Mouse (Mus musculus) hindbrain, embryonic 12.5 days (tissue): Measurements from ENCODE around the gene Dnlz. TPM values are rescaled to one million over a fixed set of nuclear protein-coding genes. Genes with fewer than 3 reads are reported as not detected.

Source experiments
- ATAC-seq: fragments of 200-750 bp; cut with Nextera tagmentation; 2 replicates; pipeline ENCODE4 v1.8.0; 2017; ENCODE audit warnings: moderate TSS enrichment; ENCODE audit not compliant: low FRiP score
- H3K27ac ChIP-seq: fragments of 300-500 bp; sonication (generic); 2 replicates; pipeline ENCODE4 v1.5.1; 2016; ENCODE audit warnings: mild to moderate bottlenecking
- H3K27me3 ChIP-seq: fragments of 300-500 bp; sonication (generic); 2 replicates; pipeline ENCODE4 v1.6.1; 2016; ENCODE audit warnings: mild to moderate bottlenecking
- H3K36me3 ChIP-seq: fragments of 300-500 bp; sonication (generic); 2 replicates; pipeline ENCODE4 v1.6.1; 2016; ENCODE audit warnings: mild to moderate bottlenecking
- H3K4me1 ChIP-seq: fragments of 300-500 bp; sonication (generic); 2 replicates; pipeline ENCODE4 v1.6.1; 2016
- H3K4me2 ChIP-seq: fragments of 300-500 bp; sonication (generic); replicated peaks from 2 replicates; pipeline ENCODE4 v1.6.1; 2016; ENCODE audit warnings: mild to moderate bottlenecking
- H3K4me3 ChIP-seq: fragments of 300-500 bp; sonication (generic); 2 replicates; pipeline ENCODE4 v1.5.1; 2016; ENCODE audit warnings: mild to moderate bottlenecking
- H3K9ac ChIP-seq: fragments of 300-500 bp; sonication (generic); 2 replicates; pipeline ENCODE4 v1.6.1; 2016; ENCODE audit warnings: mild to moderate bottlenecking, moderate library complexity
- H3K9me3 ChIP-seq: fragments of 300-500 bp; sonication (generic); replicated peaks from 2 replicates; pipeline ENCODE4 v1.6.1; 2016; ENCODE audit warnings: mild to moderate bottlenecking
- WGBS: fragments of 180-500 bp; shearing (Covaris S2); methylation state at CpG from one replicate; pipeline ENCODE4 v1.1.7; 2016; 5-methylcytosine and 5-hydroxymethylcytosine counted together
- polyA plus RNA-seq: library from polyadenylated mRNA; unstranded; fragments of >200 nt; fragmentation: Nextera tagmentation; extraction: Ambion mirVana; gene quantifications from 2 replicates; pipeline ENCODE4 v1.2.1, GENCODE M21; 2016

Dnlz gene
- polyA plus RNA-seq, 1 experiment from 2014 or later: 34.7 TPM

GRCm38 (mm10) chr2:26372396-26372795, 20.5 kb upstream of the Dnlz start:
- H3K4me2 ChIP-seq: no peak overlapping the region
- no peak overlapping the region for H3K27ac ChIP-seq
- H3K36me3 ChIP-seq: peaks cover 96% of the 10 kb centered on the region
- H3K9me3 ChIP-seq: no peaks in the 10 kb centered on the region
- no peak overlapping the region for H3K4me3 ChIP-seq
- no peaks in the 10 kb centered on the region for H3K4me1 ChIP-seq
- 94% methylated on average over 8 of the region's 8 CpGs for WGBS
- no peak overlapping the region for H3K9ac ChIP-seq
- no peak for ATAC-seq
- no peaks in the 10 kb centered on the region for H3K27me3 ChIP-seq

GRCm38 (mm10) chr2:26368572-26368971, 16.7 kb upstream of the Dnlz start:
- no peaks in the 10 kb centered on the region for H3K9me3 ChIP-seq
- H3K36me3 ChIP-seq: peaks cover 94% of the 10 kb centered on the region
- H3K27me3 ChIP-seq: no peaks in the 10 kb centered on the region
- no peaks in the 10 kb centered on the region for H3K4me1 ChIP-seq
- ATAC-seq: no peak
- H3K9ac ChIP-seq: no peak overlapping the region
- no peak overlapping the region for H3K27ac ChIP-seq
- no peak overlapping the region for H3K4me3 ChIP-seq
- WGBS: 84% methylated on average over 1 of the region's 1 CpGs
- H3K4me2 ChIP-seq: no peak overlapping the region

GRCm38 (mm10) chr2:26367911-26368310, 16.0 kb upstream of the Dnlz start:
- 89% methylated on average over 6 of the region's 6 CpGs for WGBS
- H3K27me3 ChIP-seq: no peaks in the 10 kb centered on the region
- H3K9ac ChIP-seq: no peak overlapping the region
- H3K36me3 ChIP-seq: peaks cover 94% of the 10 kb centered on the region
- no peak overlapping the region for H3K4me3 ChIP-seq
- no peaks in the 10 kb centered on the region for H3K9me3 ChIP-seq
- no peaks in the 10 kb centered on the region for H3K4me1 ChIP-seq
- no peak overlapping the region for H3K27ac ChIP-seq
- H3K4me2 ChIP-seq: no peak overlapping the region
- ATAC-seq: no peak

- no peak overlapping the region for H3K4me2 ChIP-seq
Measured at GRCm38 (mm10) chr2:26364738-26365465, 13.0 kb upstream of the Dnlz start.

GRCm38 (mm10) chr2:26363481-26363880, 11.6 kb upstream of the Dnlz start:
- H3K27me3 ChIP-seq: no peaks in the 10 kb centered on the region
- H3K4me1 ChIP-seq: no peaks in the 10 kb centered on the region
- peaks cover 61% of the 10 kb centered on the region for H3K36me3 ChIP-seq
- H3K9me3 ChIP-seq: no peaks in the 10 kb centered on the region
- ATAC-seq: no peak
- WGBS: 87% methylated on average over 5 of the region's 5 CpGs
- H3K4me2 ChIP-seq: no peak overlapping the region
- no peak overlapping the region for H3K27ac ChIP-seq
- no peak overlapping the region for H3K4me3 ChIP-seq
- H3K9ac ChIP-seq: no peak overlapping the region

More at GRCm38 (mm10) chr2:26364738-26365465, 13.0 kb upstream of the Dnlz start:
- Histone ChIP-seq H3K36me3 (peaks cover 75% of the 10 kb centered on the region), H3K4me1 (no peaks in the 10 kb centered on the region), H3K27me3 (no peaks in the 10 kb centered on the region), H3K9me3 (no peaks in the 10 kb centered on the region), H3K4me3 (no peak overlapping the region), H3K27ac (no peak overlapping the region), H3K9ac (no peak overlapping the region)
- ATAC-seq: no peak
- 86% methylated on average over 10 of the region's 10 CpGs for WGBS

GRCm38 (mm10) chr2:26362991-26363390, 11.1 kb upstream of the Dnlz start:
- ATAC-seq: no peak
- H3K36me3 ChIP-seq: peaks cover 56% of the 10 kb centered on the region
- no peak overlapping the region for H3K4me2 ChIP-seq
- no peak overlapping the region for H3K9ac ChIP-seq
- H3K27me3 ChIP-seq: no peaks in the 10 kb centered on the region
- H3K9me3 ChIP-seq: no peaks in the 10 kb centered on the region
- no peak overlapping the region for H3K4me3 ChIP-seq
- no peaks in the 10 kb centered on the region for H3K4me1 ChIP-seq
- H3K27ac ChIP-seq: no peak overlapping the region
- 86% methylated on average over 5 of the region's 5 CpGs for WGBS

GRCm38 (mm10) chr2:26360772-26361171, 8.9 kb upstream of the Dnlz start, which contains the start of gene Card9:
Card9 (minus strand) TSS chr2:26360918.
- 47% methylated on average over 3 of the region's 3 CpGs for WGBS
- H3K27ac ChIP-seq: no peak within 1 kb of the TSS; the same call in 1 of the 2 replicates
- H3K36me3 ChIP-seq: peaks cover 34% of the 10 kb centered on the region
- no peak for ATAC-seq
- no peak within 1 kb of the TSS; the same call in 1 of the 2 replicates for H3K9ac ChIP-seq
- H3K4me1 ChIP-seq: peaks cover 5% of the 10 kb centered on the region; the same call in 1 of the 2 replicates
- no peak within 1 kb of the TSS for H3K4me2 ChIP-seq
- no peaks in the 10 kb centered on the region for H3K27me3 ChIP-seq
- no peak within 1 kb of the TSS for H3K4me3 ChIP-seq
- no peaks in the 10 kb centered on the region for H3K9me3 ChIP-seq

GRCm38 (mm10) chr2:26359983-26360382, 8.1 kb upstream of the Dnlz start:
- Histone ChIP-seq H3K36me3 (peaks cover 26% of the 10 kb centered on the region), H3K27me3 (no peaks in the 10 kb centered on the region), H3K4me2 (no peak overlapping the region), H3K9me3 (no peaks in the 10 kb centered on the region), H3K9ac (no peak overlapping the region; the same call in 1 of the 2 replicates), H3K27ac (no peak overlapping the region), H3K4me3 (no peak overlapping the region), H3K4me1 (peaks cover 5% of the 10 kb centered on the region; the same call in 1 of the 2 replicates)
- no peak for ATAC-seq
- WGBS: 88% methylated on average over 6 of the region's 6 CpGs

GRCm38 (mm10) chr2:26358667-26359320, 6.9 kb upstream of the Dnlz start:
- no peak overlapping the region for H3K9ac ChIP-seq
- 91% methylated on average over 13 of the region's 13 CpGs for WGBS
- H3K4me1 ChIP-seq: peaks cover 5% of the 10 kb centered on the region
- H3K9me3 ChIP-seq: no peaks in the 10 kb centered on the region
- ATAC-seq: no peak
- H3K4me2 ChIP-seq: no peak overlapping the region
- no peak overlapping the region for H3K4me3 ChIP-seq
- H3K36me3 ChIP-seq: peaks cover 16% of the 10 kb centered on the region
- no peaks in the 10 kb centered on the region for H3K27me3 ChIP-seq
- no peak overlapping the region for H3K27ac ChIP-seq

GRCm38 (mm10) chr2:26357484-26357883, 5.6 kb upstream of the Dnlz start:
- peak overlapping the region; percentile 13; the same call in 1 of the 2 replicates for H3K9ac ChIP-seq
- peaks cover 16% of the 10 kb centered on the region for H3K4me1 ChIP-seq
- H3K4me2 ChIP-seq: no peak overlapping the region
- H3K27me3 ChIP-seq: no peaks in the 10 kb centered on the region
- H3K9me3 ChIP-seq: no peaks in the 10 kb centered on the region
- peaks cover 7% of the 10 kb centered on the region; the same call in 1 of the 2 replicates for H3K36me3 ChIP-seq
- 58% methylated on average over 15 of the region's 15 CpGs for WGBS
- H3K4me3 ChIP-seq: no peak overlapping the region
- H3K27ac ChIP-seq: no peak overlapping the region
- ATAC-seq: no peak

GRCm38 (mm10) chr2:26356678-26357077, 4.8 kb upstream of the Dnlz start:
- H3K4me3 ChIP-seq: no peak overlapping the region
- H3K36me3 ChIP-seq: peaks cover 7% of the 10 kb centered on the region; the same call in 1 of the 2 replicates
- H3K4me2 ChIP-seq: no peak overlapping the region
- H3K27me3 ChIP-seq: no peaks in the 10 kb centered on the region
- WGBS: 78% methylated on average over 7 of the region's 7 CpGs
- no peak overlapping the region for H3K27ac ChIP-seq
- peaks cover 18% of the 10 kb centered on the region for H3K4me1 ChIP-seq
- no peaks in the 10 kb centered on the region for H3K9me3 ChIP-seq
- no peak overlapping the region for H3K9ac ChIP-seq
- ATAC-seq: no peak

- Histone ChIP-seq H3K36me3 (peaks cover 5% of the 10 kb centered on the region; the same call in 1 of the 2 replicates), H3K4me2 (no peak overlapping the region), H3K4me3 (no peak overlapping the region), H3K9me3 (no peaks in the 10 kb centered on the region), H3K4me1 (peaks cover 20% of the 10 kb centered on the region), H3K27ac (no peak overlapping the region), H3K27me3 (no peaks in the 10 kb centered on the region), H3K9ac (no peak overlapping the region)
- 86% methylated on average over 4 of the region's 4 CpGs for WGBS
- no peak for ATAC-seq
Measured at GRCm38 (mm10) chr2:26356231-26356630, 4.3 kb upstream of the Dnlz start.
